Mouse (Mus musculus) ES-Bruce4 (cell line): ENCODE measurements around the gene Cd52. TPM values are rescaled to one million over a fixed set of nuclear protein-coding genes. Genes with fewer than 3 reads are reported as not detected.

Source experiments
- H3K27ac ChIP-seq: 2 replicates; pipeline ENCODE4 v1.5.1; 2012; ENCODE audit warnings: low read length, inconsistent platforms; ENCODE audit not compliant: insufficient read depth
- H3K27me3 ChIP-seq: 2 replicates; pipeline ENCODE4 v1.6.1; 2012; ENCODE audit warnings: mild to moderate bottlenecking, low read length, inconsistent platforms; ENCODE audit not compliant: control insufficient read depth, poor library complexity, insufficient read depth, severe bottlenecking
- H3K36me3 ChIP-seq: 2 replicates; pipeline ENCODE4 v1.6.1; 2012; ENCODE audit warnings: inconsistent platforms, mild to moderate bottlenecking, low read length, moderate library complexity; ENCODE audit not compliant: control insufficient read depth, poor library complexity, insufficient read depth, severe bottlenecking
- H3K4me1 ChIP-seq: one replicate; pipeline ENCODE4 v1.8.1; 2011; ENCODE audit warnings: low read length; ENCODE audit not compliant: control insufficient read depth, insufficient read depth
- H3K4me3 ChIP-seq: 2 replicates; pipeline ENCODE4 v1.5.1; 2011; ENCODE audit warnings: low read depth, mild to moderate bottlenecking, low read length
- H3K9ac ChIP-seq: 2 replicates; pipeline ENCODE4 v1.6.1; 2012; ENCODE audit warnings: low read depth, mild to moderate bottlenecking, inconsistent platforms; ENCODE audit not compliant: poor library complexity, severe bottlenecking
- H3K9me3 ChIP-seq: replicated peaks from 2 replicates; pipeline ENCODE4 v1.6.1; 2012; ENCODE audit warnings: mild to moderate bottlenecking, low read length, inconsistent platforms; ENCODE audit not compliant: control insufficient read depth, poor library complexity, insufficient read depth, severe bottlenecking
- CTCF ChIP-seq: IDR thresholded peaks from one replicate; pipeline ENCODE4 v1.8.1; 2011; ENCODE audit warnings: low read depth, low read length
- EP300 ChIP-seq: IDR thresholded peaks from 2 replicates; pipeline ENCODE4 v1.6.1; 2011; ENCODE audit warnings: low read depth, low read length; ENCODE audit not compliant: insufficient read depth
- POLR2A ChIP-seq: IDR thresholded peaks from one replicate; pipeline ENCODE4 v1.8.1; 2011; ENCODE audit warnings: low read length; ENCODE audit not compliant: insufficient read depth
- polyA plus RNA-seq: library from polyadenylated mRNA; stranded (reverse); fragments of >200 nt; gene quantifications from 2 replicates; pipeline ENCODE4 v1.2.4, GENCODE M21; 2011; ENCODE audit warnings: low read depth; ENCODE audit not compliant: missing spikeins, insufficient read depth, insufficient read length

The Cd52 gene
- polyA plus RNA-seq, 1 experiment, result not detected

GRCm38 (mm10) chr4:134080674-134081073, 14.2 kb downstream of the Cd52 start:
- Histone ChIP-seq H3K36me3 (no peaks in the 10 kb centered on the region), H3K9me3 (peaks cover 5% of the 10 kb centered on the region; the same call in 1 of the 2 replicates), H3K27me3 (no peaks in the 10 kb centered on the region), H3K27ac (no peak overlapping the region), H3K4me3 (no peak overlapping the region), H3K9ac (peak overlapping the region; percentile 34; the same call in 1 of the 2 replicates), H3K4me1 (peaks cover 6% of the 10 kb centered on the region)
- TF ChIP-seq CTCF, result no peak
- no peak for TF ChIP-seq POLR2A
- no peak for TF ChIP-seq EP300

- Histone ChIP-seq H3K36me3 (no peaks in the 10 kb centered on the region), H3K9ac (no peak overlapping the region), H3K4me3 (no peak overlapping the region), H3K4me1 (peaks cover 6% of the 10 kb centered on the region), H3K27ac (no peak overlapping the region; the same call in 1 of the 2 replicates), H3K9me3 (no peaks in the 10 kb centered on the region), H3K27me3 (no peaks in the 10 kb centered on the region)
- no peak for TF ChIP-seq POLR2A
- peak; percentile 42; the same call in 1 of the 2 replicates for TF ChIP-seq EP300
- TF ChIP-seq CTCF, result peak; percentile 86
Measured at GRCm38 (mm10) chr4:134078694-134079093, 16.2 kb downstream of the Cd52 start.

GRCm38 (mm10) chr4:134068793-134069580, 25.9 kb downstream of the Cd52 start:
- no peak overlapping the region for H3K27ac ChIP-seq
- H3K4me1 ChIP-seq, result peaks cover 14% of the 10 kb centered on the region
- H3K4me3 ChIP-seq, result no peak overlapping the region
- no peaks in the 10 kb centered on the region for H3K9me3 ChIP-seq
- H3K9ac ChIP-seq, result no peak overlapping the region
- no peaks in the 10 kb centered on the region for H3K27me3 ChIP-seq
- 0 out of 2 replicates have a peak, but pooled peaks have one; percentile 36 for TF ChIP-seq EP300
- TF ChIP-seq POLR2A, result no peak
- H3K36me3 ChIP-seq, result no peaks in the 10 kb centered on the region

GRCm38 (mm10) chr4:134067833-134068544, 26.9 kb downstream of the Cd52 start:
- H3K9me3 ChIP-seq, result no peaks in the 10 kb centered on the region
- no peaks in the 10 kb centered on the region for H3K36me3 ChIP-seq
- H3K4me3 ChIP-seq, result no peak overlapping the region
- no peaks in the 10 kb centered on the region for H3K27me3 ChIP-seq
- no peak overlapping the region for H3K9ac ChIP-seq
- TF ChIP-seq EP300 (no peak), POLR2A (no peak), CTCF (no peak)
- peaks cover 14% of the 10 kb centered on the region for H3K4me1 ChIP-seq
- H3K27ac ChIP-seq, result no peak overlapping the region

- Histone ChIP-seq H3K9ac (no peak overlapping the region), H3K9me3 (no peaks in the 10 kb centered on the region), H3K4me1 (peaks cover 18% of the 10 kb centered on the region), H3K27me3 (no peaks in the 10 kb centered on the region), H3K4me3 (no peak overlapping the region), H3K27ac (no peak overlapping the region), H3K36me3 (no peaks in the 10 kb centered on the region)
- TF ChIP-seq CTCF, result no peak
- TF ChIP-seq POLR2A, result no peak
- TF ChIP-seq EP300, result no peak
Measured at GRCm38 (mm10) chr4:134067383-134067782, 27.5 kb downstream of the Cd52 start.

GRCm38 (mm10) chr4:134065431-134066004, 29.4 kb downstream of the Cd52 start:
- Histone ChIP-seq H3K9me3 (no peaks in the 10 kb centered on the region), H3K27me3 (no peaks in the 10 kb centered on the region), H3K4me3 (peak overlapping the region; percentile 40), H3K27ac (no peak overlapping the region), H3K36me3 (no peaks in the 10 kb centered on the region), H3K4me1 (peaks cover 21% of the 10 kb centered on the region), H3K9ac (peak overlapping the region; percentile 19; the same call in 1 of the 2 replicates)
- TF ChIP-seq POLR2A, result no peak
- no peak for TF ChIP-seq CTCF
- TF ChIP-seq EP300, result no peak
